Mouse (Mus musculus) central nervous system, embryonic 18 days (tissue): ENCODE results near the gene Gstcd. TPM values are rescaled to one million over a fixed set of nuclear protein-coding genes. Genes with fewer than 3 reads are reported as not detected.

ENCODE experiments used
- polyA plus RNA-seq: library from polyadenylated mRNA; depleted of rRNA; stranded (reverse); fragments of >200 nt; gene quantifications from 2 replicates; pipeline ENCODE4 v1.2.3, GENCODE M21; 2012; rRNA removed

Gene Gstcd
- 7.5 and 9.3 TPM in 2 replicates for polyA plus RNA-seq

GRCm38 (mm10) chr3:133091664-133092273 lies at the start of gene Gstcd, which contains the start of gene Ints12:
Gstcd (minus strand) TSS chr3:133092033.
Ints12 (plus strand) TSS chr3:133091840.

GRCm38 (mm10) chr3:132949791-132950528 lies 141.9 kb downstream of the Gstcd start, which contains the start of gene Npnt:
Npnt (minus strand) TSS chr3:132950291.

Other genes starting within 250 kb of the Gstcd start
- gene Npnt, start 141.7 kb downstream of the Gstcd start, polyA plus RNA-seq: 17.1 and 17.3 TPM in 2 replicates
- gene Ints12, start 193 bp downstream of the Gstcd start, polyA plus RNA-seq: 12.2 and 12.8 TPM in 2 replicates
- gene Arhgef38, start 142.9 kb upstream of the Gstcd start, polyA plus RNA-seq: 0.05 TPM in 2 replicates
- gene Ppa2, start 218.1 kb upstream of the Gstcd start, polyA plus RNA-seq: 46.1 and 53.1 TPM in 2 replicates